Comparison of ENCODE assay signal across 7 mouse cellular contexts in the genomic region with DNA sequence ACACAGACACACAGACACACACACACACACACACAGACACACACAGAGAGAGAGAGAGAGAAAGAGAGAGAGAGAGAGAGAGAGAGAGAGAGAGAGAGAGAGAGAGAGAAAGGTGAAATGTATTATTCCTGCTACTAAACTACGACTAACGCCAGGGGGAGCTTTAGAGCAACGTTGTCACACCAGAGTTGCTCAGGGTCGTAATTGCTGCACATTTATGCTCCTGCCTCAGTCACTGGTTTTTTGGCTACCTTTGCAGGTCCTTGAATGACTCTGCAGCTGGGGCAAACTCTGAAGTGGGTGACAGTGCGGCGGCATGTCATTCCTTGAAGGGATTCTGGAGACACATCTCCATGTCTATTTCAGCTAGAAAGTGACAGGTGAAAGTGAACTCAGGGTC.
DNase-seq lines count a peak whose midpoint lies in the region; ATAC-seq and TF ChIP-seq lines count a peak whose summit lies in the region.

No protein-coding gene starts in this region.

- H3K4me2 ChIP-seq in kidney, embryonic 15.5 days, result no peak overlapping the region
- H3K4me2 ChIP-seq in lung, embryonic 14.5 days, result no peak overlapping the region

- H3K27ac ChIP-seq in kidney, embryonic 15.5 days, result no peak overlapping the region
- no peak overlapping the region for H3K27ac ChIP-seq in lung, embryonic 14.5 days (ENCODE audit: low read depth)

- peak; percentile 12 for DNase-seq in lung, adult 2 months
- no peak for DNase-seq in lung, postnatal 25 days (ENCODE audit: low spot score)
- peak; percentile 42 for DNase-seq in adipocyte (ENCODE audit: low spot score)
- DNase-seq in embryo, embryonic 10.5 days (ENCODE audit: low spot score), result peak; percentile 74
- DNase-seq in lung, embryonic 14.5 days, result peak; percentile 75
- DNase-seq in testis, postnatal 10 days (ENCODE audit: low spot score), result peak; percentile 66

- TF ChIP-seq POLR2A in lung, adult 2 months (IDR thresholded peaks at IDR 0.05; ENCODE audit: borderline replicate concordance, extremely low read depth, low read depth, low read length), result no peak

- H3K9me3 ChIP-seq in kidney, embryonic 15.5 days (replicated peaks), result no peaks in the 10 kb centered on the region
- no peaks in the 10 kb centered on the region for H3K9me3 ChIP-seq in lung, embryonic 14.5 days (ENCODE audit: low read depth, low read length)

- 27% methylated on average over 6 of the region's 6 CpGs for WGBS in lung, adult 2 months
- WGBS in kidney, embryonic 15.5 days, result 42% methylated on average over 6 of the region's 6 CpGs
- 36% methylated on average over 6 of the region's 6 CpGs for WGBS in lung, embryonic 14.5 days

- no peaks in the 10 kb centered on the region for H3K36me3 ChIP-seq in kidney, embryonic 15.5 days
- no peaks in the 10 kb centered on the region for H3K36me3 ChIP-seq in lung, embryonic 14.5 days (ENCODE audit: insufficient read depth)

- 0 out of 2 replicates have a peak, but pooled peaks have one; percentile 60 for ATAC-seq in kidney, embryonic 15.5 days (replicated peaks; ENCODE audit: low FRiP score)
- ATAC-seq in lung, embryonic 14.5 days (ENCODE audit: insufficient read depth), result no peak

- no peaks in the 10 kb centered on the region for H3K4me1 ChIP-seq in lung, adult 2 months (ENCODE audit: control insufficient read depth, insufficient read depth, low read length)
- no peaks in the 10 kb centered on the region for H3K4me1 ChIP-seq in kidney, embryonic 15.5 days
- H3K4me1 ChIP-seq in lung, embryonic 14.5 days (ENCODE audit: insufficient read depth), result no peaks in the 10 kb centered on the region

- TF ChIP-seq CTCF in lung, adult 2 months (IDR thresholded peaks at IDR 0.05; ENCODE audit: insufficient read depth, low read length), result peak; percentile 29; the same call in 1 of the 2 replicates
- TF ChIP-seq CTCF in lung, embryonic 14.5 days (IDR thresholded peaks at IDR 0.05; ENCODE audit: low read depth), result peak; percentile 72

- no peaks in the 10 kb centered on the region for H3K27me3 ChIP-seq in kidney, embryonic 15.5 days
- H3K27me3 ChIP-seq in lung, embryonic 14.5 days (ENCODE audit: insufficient read depth, low read length), result no peaks in the 10 kb centered on the region

- no peak overlapping the region for H3K4me3 ChIP-seq in lung, adult 2 months (replicated peaks; ENCODE audit: extremely low read depth, low read depth, low read length)
- H3K4me3 ChIP-seq in kidney, embryonic 15.5 days (replicated peaks), result no peak overlapping the region
- H3K4me3 ChIP-seq in lung, embryonic 14.5 days (ENCODE audit: low read depth, low read length), result no peak overlapping the region

- H3K9ac ChIP-seq in kidney, embryonic 15.5 days, result no peak overlapping the region
- no peak overlapping the region for H3K9ac ChIP-seq in lung, embryonic 14.5 days
